Mouse (Mus musculus) small intestine, adult 2 months (tissue): Measurements from ENCODE around the gene Gfer. TPM values are rescaled to one million over a fixed set of nuclear protein-coding genes. Genes with fewer than 3 reads are reported as not detected.

ENCODE experiments used
- H3K27ac ChIP-seq: fragments of 200-500 bp; 2 replicates; pipeline ENCODE4 v1.5.1; 2012; ENCODE audit warnings: low read depth, low read length, control low read depth, inconsistent platforms; ENCODE audit not compliant: insufficient read depth
- H3K27me3 ChIP-seq: fragments of 200-500 bp; 2 replicates; pipeline ENCODE4 v1.6.1; 2012; ENCODE audit warnings: mild to moderate bottlenecking, moderate library complexity, low read length, inconsistent platforms; ENCODE audit not compliant: control insufficient read depth, insufficient read depth
- H3K36me3 ChIP-seq: fragments of 200-500 bp; 2 replicates; pipeline ENCODE4 v1.6.1; 2012; ENCODE audit warnings: mild to moderate bottlenecking, low read length, control low read depth, inconsistent platforms; ENCODE audit not compliant: control insufficient read depth, insufficient read depth
- H3K4me1 ChIP-seq: fragments of 200-500 bp; 2 replicates; pipeline ENCODE4 v1.6.1; 2012; ENCODE audit warnings: low read length, inconsistent platforms, mixed read lengths; ENCODE audit not compliant: control insufficient read depth, insufficient read depth, insufficient read length
- H3K4me3 ChIP-seq: fragments of 200-500 bp; 2 replicates; pipeline ENCODE4 v1.5.1; 2012; ENCODE audit warnings: low read depth, mild to moderate bottlenecking, control low read depth, inconsistent platforms, low read length, moderate library complexity
- CTCF ChIP-seq: fragments of 200-500 bp; IDR thresholded peaks from 2 replicates; pipeline ENCODE4 v1.5.1; 2012; ENCODE audit warnings: low read depth, mild to moderate bottlenecking, control low read depth, inconsistent platforms, low read length, moderate library complexity, mixed read lengths; ENCODE audit not compliant: insufficient replicate concordance, insufficient read length; ENCODE audit errors: extremely low read depth
- POLR2A ChIP-seq: fragments of 200-500 bp; IDR thresholded peaks from 2 replicates; pipeline ENCODE4 v1.6.1; 2012; ENCODE audit warnings: low read depth, mild to moderate bottlenecking, control low read depth, inconsistent platforms, low read length, moderate library complexity
- WGBS: fragments of 180-500 bp; shearing (Covaris S2); methylation state at CpG from one replicate; pipeline ENCODE4 v1.1.7; 2018; 5-methylcytosine and 5-hydroxymethylcytosine counted together
- polyA plus RNA-seq: library from polyadenylated mRNA; depleted of rRNA; stranded (reverse); fragments of >200 nt; gene quantifications from 2 replicates; pipeline ENCODE4 v1.2.3, GENCODE M21; 2012

Gene Gfer
- polyA plus RNA-seq, 1 experiment = 35.9 TPM

- H3K27ac ChIP-seq = no peak overlapping the region
- WGBS = 72% methylated on average over 6 of the region's 6 CpGs
- no peaks in the 10 kb centered on the region for H3K4me1 ChIP-seq
- TF ChIP-seq CTCF = no peak
- TF ChIP-seq POLR2A = no peak
- H3K4me3 ChIP-seq = no peak overlapping the region
- H3K36me3 ChIP-seq = no peaks in the 10 kb centered on the region
- H3K27me3 ChIP-seq = no peaks in the 10 kb centered on the region
These were observed 33.1 kb upstream of the Gfer start for GRCm38 (mm10) chr17:24729067-24729466.

GRCm38 (mm10) chr17:24728184-24728583, 32.2 kb upstream of the Gfer start:
- Histone ChIP-seq H3K27ac (no peak overlapping the region), H3K4me1 (no peaks in the 10 kb centered on the region; the same call in 1 of the 2 replicates), H3K4me3 (no peak overlapping the region), H3K36me3 (no peaks in the 10 kb centered on the region), H3K27me3 (no peaks in the 10 kb centered on the region)
- WGBS = 68% methylated on average over 17 of the region's 17 CpGs
- no peak for TF ChIP-seq POLR2A
- no peak for TF ChIP-seq CTCF

GRCm38 (mm10) chr17:24727618-24728017, 31.7 kb upstream of the Gfer start, which contains the start of gene Rpl3l:
Gene Rpl3l (plus strand): TSS chr17:24727820.
- H3K27ac ChIP-seq = no peak within 1 kb of the TSS
- no peak within 1 kb of the TSS for H3K4me3 ChIP-seq
- WGBS = 62% methylated on average over 2 of the region's 2 CpGs
- no peaks in the 10 kb centered on the region for H3K27me3 ChIP-seq
- H3K4me1 ChIP-seq = peaks cover 1% of the 10 kb centered on the region
- TF ChIP-seq POLR2A (no peak), CTCF (no peak)
- H3K36me3 ChIP-seq = no peaks in the 10 kb centered on the region

GRCm38 (mm10) chr17:24725637-24726390, 29.9 kb upstream of the Gfer start:
- WGBS = 67% methylated on average over 3 of the region's 3 CpGs
- H3K27ac ChIP-seq = no peak overlapping the region
- H3K4me1 ChIP-seq = peaks cover 2% of the 10 kb centered on the region
- H3K27me3 ChIP-seq = no peaks in the 10 kb centered on the region
- peaks cover 13% of the 10 kb centered on the region for H3K36me3 ChIP-seq
- TF ChIP-seq CTCF (no peak), POLR2A (no peak)
- no peak overlapping the region for H3K4me3 ChIP-seq

GRCm38 (mm10) chr17:24724184-24724583, 28.2 kb upstream of the Gfer start, which contains the start of gene Ndufb10:
Gene Ndufb10 (minus strand): TSS chr17:24724478.
- no peaks in the 10 kb centered on the region for H3K27me3 ChIP-seq
- TF ChIP-seq CTCF = peak; percentile 96
- TF ChIP-seq POLR2A = peak; percentile 83
- H3K4me3 ChIP-seq = peak within 1 kb of the TSS; percentile 78
- H3K4me1 ChIP-seq = peaks cover 2% of the 10 kb centered on the region
- under 1% methylated on average over 30 of the region's 30 CpGs for WGBS
- peaks cover 15% of the 10 kb centered on the region for H3K36me3 ChIP-seq
- H3K27ac ChIP-seq = peak within 1 kb of the TSS; percentile 75

GRCm38 (mm10) chr17:24723881-24724180, 27.9 kb upstream of the Gfer start:
- Histone ChIP-seq H3K27ac (peak overlapping the region; percentile 75), H3K4me1 (peaks cover 2% of the 10 kb centered on the region), H3K27me3 (no peaks in the 10 kb centered on the region), H3K36me3 (peaks cover 15% of the 10 kb centered on the region), H3K4me3 (peak overlapping the region; percentile 78)
- TF ChIP-seq CTCF = no peak
- TF ChIP-seq POLR2A = no peak
- WGBS = 0% methylated on average over 15 of the region's 15 CpGs

- H3K27ac ChIP-seq = peak overlapping the region; percentile 75; the same call in 1 of the 2 replicates
These were observed 27.3 kb upstream of the Gfer start for GRCm38 (mm10) chr17:24723122-24723880.

More at GRCm38 (mm10) chr17:24723122-24723880, 27.3 kb upstream of the Gfer start:
- Histone ChIP-seq H3K36me3 (peaks cover 15% of the 10 kb centered on the region), H3K4me3 (peak overlapping the region; percentile 78), H3K27me3 (no peaks in the 10 kb centered on the region), H3K4me1 (peaks cover 2% of the 10 kb centered on the region)
- WGBS = under 1% methylated on average over 12 of the region's 12 CpGs
- TF ChIP-seq POLR2A (no peak), CTCF (no peak)
